Mouse (Mus musculus) embryonic facial prominence, embryonic 15.5 days (tissue): Measurements from ENCODE around the gene Clasp2. TPM values are rescaled to one million over a fixed set of nuclear protein-coding genes. Genes with fewer than 3 reads are reported as not detected.
"Not testable (repeated sequence)": the region's sequence is repeated elsewhere in the genome, so short reads cannot be mapped to it uniquely, and the experiment has no call there.

Experiments used
- ATAC-seq: fragments of 200-750 bp; cut with Nextera tagmentation; 2 replicates; pipeline ENCODE4 v1.8.0; 2017; ENCODE audit warnings: low read depth, moderate TSS enrichment; ENCODE audit not compliant: insufficient number of reproducible peaks, low FRiP score, low TSS enrichment
- H3K27ac ChIP-seq: fragments of 300-500 bp; sonication (generic); replicated peaks from 2 replicates; pipeline ENCODE4 v1.5.1; 2015; ENCODE audit warnings: mild to moderate bottlenecking, inconsistent platforms
- H3K27me3 ChIP-seq: fragments of 300-500 bp; sonication (generic); 2 replicates; pipeline ENCODE4 v1.6.1; 2015; ENCODE audit warnings: inconsistent platforms
- H3K36me3 ChIP-seq: fragments of 300-500 bp; sonication (generic); 2 replicates; pipeline ENCODE4 v1.6.1; 2015; ENCODE audit warnings: mild to moderate bottlenecking, inconsistent platforms
- H3K4me1 ChIP-seq: fragments of 300-500 bp; sonication (generic); 2 replicates; pipeline ENCODE4 v1.6.1; 2015; ENCODE audit warnings: inconsistent platforms
- H3K4me2 ChIP-seq: fragments of 300-500 bp; sonication (generic); replicated peaks from 2 replicates; pipeline ENCODE4 v1.6.1; 2015; ENCODE audit warnings: mild to moderate bottlenecking, inconsistent platforms
- H3K4me3 ChIP-seq: fragments of 300-500 bp; sonication (generic); replicated peaks from 2 replicates; pipeline ENCODE4 v1.5.1; 2015; ENCODE audit warnings: mild to moderate bottlenecking, inconsistent platforms
- H3K9ac ChIP-seq: fragments of 300-500 bp; sonication (generic); 2 replicates; pipeline ENCODE4 v1.6.1; 2015; ENCODE audit warnings: inconsistent platforms
- H3K9me3 ChIP-seq: fragments of 300-500 bp; sonication (generic); replicated peaks from 2 replicates; pipeline ENCODE4 v1.6.1; 2016; ENCODE audit warnings: inconsistent platforms
- WGBS: fragments of 180-500 bp; shearing (Covaris S2); methylation state at CpG from one replicate; pipeline ENCODE4 v1.1.7; 2015; 5-methylcytosine and 5-hydroxymethylcytosine counted together
- polyA plus RNA-seq: library from polyadenylated mRNA; unstranded; fragments of >200 nt; fragmentation: Nextera tagmentation; extraction: Ambion mirVana; gene quantifications from 2 replicates; pipeline ENCODE4 v1.2.1, GENCODE M21; 2015

The Clasp2 gene
- polyA plus RNA-seq, 1 experiment from 2014 or later, result 22.3 TPM

DNA sequence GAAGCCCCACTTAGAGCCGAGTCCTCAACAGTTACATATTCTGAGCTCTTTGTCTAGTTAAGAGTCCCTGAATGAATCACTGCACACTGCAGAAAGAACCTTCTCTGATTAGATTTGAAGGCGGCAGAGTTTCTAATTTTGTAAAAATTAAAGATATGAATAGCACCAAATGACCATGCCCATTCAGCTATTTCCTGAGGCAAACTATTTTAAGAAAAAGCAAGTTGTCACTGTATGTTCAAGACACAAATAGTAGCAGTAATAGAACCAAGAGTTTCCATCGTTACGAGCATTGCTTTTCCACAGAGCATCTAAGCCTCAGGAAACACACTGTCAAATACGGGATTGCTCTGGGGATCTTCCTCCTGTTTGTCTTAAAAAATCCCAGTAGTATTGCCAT lies 126.7 kb downstream of the Clasp2 start:
- H3K36me3 ChIP-seq, result peaks cover 27% of the 10 kb centered on the region
- ATAC-seq, result no peak
- H3K9ac ChIP-seq, result no peak overlapping the region
- no peaks in the 10 kb centered on the region for H3K9me3 ChIP-seq
- no peak overlapping the region for H3K4me2 ChIP-seq
- 83% methylated on average over 5 of the region's 5 CpGs for WGBS
- no peak overlapping the region for H3K4me3 ChIP-seq
- H3K4me1 ChIP-seq, result no peaks in the 10 kb centered on the region
- no peaks in the 10 kb centered on the region for H3K27me3 ChIP-seq
- H3K27ac ChIP-seq, result no peak overlapping the region

DNA sequence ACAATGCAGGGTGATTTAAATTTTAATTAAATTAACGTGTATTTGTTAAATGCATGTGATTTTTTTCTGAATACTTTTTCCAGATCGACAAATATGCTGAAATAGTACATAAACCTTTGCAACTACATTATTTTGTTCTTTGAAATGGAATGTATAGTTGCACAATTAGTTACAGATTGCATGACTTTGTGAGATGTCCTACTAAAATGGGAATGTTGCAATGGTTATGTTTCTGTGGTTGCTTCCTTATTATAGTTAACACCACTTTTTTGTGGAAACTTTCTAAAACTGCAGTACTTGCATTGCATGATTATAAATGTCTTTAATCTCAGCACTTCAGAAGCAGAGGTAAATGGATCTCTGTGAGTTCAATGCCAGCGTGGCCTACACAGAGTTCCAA lies 153.6 kb downstream of the Clasp2 start:
- H3K4me2 ChIP-seq, result no peak overlapping the region
- H3K27ac ChIP-seq, result no peak overlapping the region
- H3K27me3 ChIP-seq, result no peaks in the 10 kb centered on the region
- H3K9ac ChIP-seq, result no peak overlapping the region
- no peaks in the 10 kb centered on the region for H3K4me1 ChIP-seq
- 87% methylated on average over 3 of the region's 3 CpGs for WGBS
- H3K9me3 ChIP-seq, result no peaks in the 10 kb centered on the region
- ATAC-seq, result no peak
- H3K4me3 ChIP-seq, result no peak overlapping the region
- peaks cover 40% of the 10 kb centered on the region for H3K36me3 ChIP-seq

DNA sequence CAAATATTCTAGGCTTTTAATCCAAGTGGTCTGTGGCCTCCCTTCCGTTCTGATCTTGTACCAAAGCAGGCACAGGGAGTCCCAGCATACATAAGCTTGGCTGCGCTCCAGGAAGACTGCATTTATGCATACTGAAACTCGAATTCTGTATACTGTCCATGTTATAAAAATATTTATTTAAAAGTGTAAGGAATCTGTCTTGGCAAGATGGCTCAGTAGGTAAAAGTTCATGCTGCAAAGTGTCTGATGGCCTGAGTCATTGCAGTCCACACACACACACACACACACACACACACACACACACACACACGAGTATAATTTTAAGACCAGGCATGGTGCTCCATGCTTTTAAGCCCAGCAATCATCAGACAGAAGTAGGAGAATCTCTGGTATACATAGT lies 161.9 kb downstream of the Clasp2 start:
- H3K4me1 ChIP-seq, result no peaks in the 10 kb centered on the region
- no peak overlapping the region for H3K27ac ChIP-seq
- H3K4me3 ChIP-seq, result no peak overlapping the region
- H3K27me3 ChIP-seq, result no peaks in the 10 kb centered on the region
- ATAC-seq, result no peak
- H3K4me2 ChIP-seq, result no peak overlapping the region
- H3K36me3 ChIP-seq, result peaks cover 40% of the 10 kb centered on the region
- no peaks in the 10 kb centered on the region for H3K9me3 ChIP-seq
- 65% methylated on average over 4 of the region's 4 CpGs for WGBS
- no peak overlapping the region for H3K9ac ChIP-seq

GRCm38 (mm10) chr9:113904315-113904714 lies 163.0 kb downstream of the Clasp2 start:
- not testable (repeated sequence) for H3K4me3 ChIP-seq, H3K9me3 ChIP-seq, H3K27ac ChIP-seq, ATAC-seq, H3K4me2 ChIP-seq, H3K9ac ChIP-seq, H3K27me3 ChIP-seq, H3K4me1 ChIP-seq
- 96% methylated on average over 6 of the region's 6 CpGs for WGBS
- H3K36me3 ChIP-seq, result peaks cover 42% of the 10 kb centered on the region

- Histone ChIP-seq H3K9me3 (no peaks in the 10 kb centered on the region), H3K4me3 (no peak overlapping the region), H3K4me2 (no peak overlapping the region), H3K4me1 (no peaks in the 10 kb centered on the region), H3K27ac (no peak overlapping the region), H3K36me3 (peaks cover 38% of the 10 kb centered on the region), H3K9ac (no peak overlapping the region), H3K27me3 (no peaks in the 10 kb centered on the region)
- WGBS, result 97% methylated on average over 5 of the region's 5 CpGs
- no peak for ATAC-seq
Observed at GRCm38 (mm10) chr9:113915789-113916188, 174.5 kb downstream of the Clasp2 start.

DNA sequence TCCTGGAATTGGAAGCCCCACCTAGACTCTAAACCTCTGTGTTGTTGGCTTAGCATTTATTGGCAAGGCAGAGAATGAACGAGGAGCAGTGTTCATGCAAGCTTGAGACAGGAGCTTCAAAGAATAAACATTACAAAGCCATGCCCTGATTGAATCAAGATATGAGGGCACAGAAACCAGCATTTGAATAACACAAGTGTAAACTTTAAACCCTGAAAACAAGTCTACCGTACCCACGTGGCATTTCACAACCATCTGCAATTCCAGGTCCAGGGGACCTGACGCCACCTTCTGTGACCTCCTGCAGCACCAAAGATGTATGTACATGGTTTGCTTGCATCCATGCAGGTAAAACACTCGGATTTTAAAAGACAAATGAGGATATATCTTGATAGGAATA lies 181.4 kb downstream of the Clasp2 start:
- no peaks in the 10 kb centered on the region for H3K27me3 ChIP-seq
- no peak overlapping the region for H3K9ac ChIP-seq
- WGBS, result 91% methylated on average over 5 of the region's 5 CpGs
- no peak overlapping the region for H3K27ac ChIP-seq
- H3K4me1 ChIP-seq, result no peaks in the 10 kb centered on the region
- H3K4me2 ChIP-seq, result no peak overlapping the region
- no peak for ATAC-seq
- H3K36me3 ChIP-seq, result peaks cover 29% of the 10 kb centered on the region
- H3K4me3 ChIP-seq, result no peak overlapping the region
- no peaks in the 10 kb centered on the region for H3K9me3 ChIP-seq

DNA sequence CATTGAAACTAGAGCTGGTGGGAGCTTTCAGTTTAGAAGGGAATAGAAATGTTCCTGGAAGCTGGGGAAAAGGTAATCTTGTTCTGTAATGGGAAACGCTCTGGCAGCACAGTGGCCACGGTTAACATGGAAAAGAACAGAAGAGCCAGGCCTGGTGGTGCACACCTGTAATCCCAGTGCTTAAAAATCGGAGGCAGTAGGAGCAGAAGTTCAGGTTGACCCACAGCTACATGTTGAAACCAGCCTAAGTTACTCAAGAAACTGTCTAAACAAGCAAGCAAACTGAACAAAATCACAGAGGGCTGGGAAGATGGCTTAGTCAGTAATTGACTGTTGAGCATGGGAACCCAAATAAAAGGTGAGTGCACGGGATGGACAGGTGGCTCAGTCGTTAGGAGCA lies 183.6 kb downstream of the Clasp2 start:
- WGBS, result 84% methylated on average over 5 of the region's 5 CpGs

DNA sequence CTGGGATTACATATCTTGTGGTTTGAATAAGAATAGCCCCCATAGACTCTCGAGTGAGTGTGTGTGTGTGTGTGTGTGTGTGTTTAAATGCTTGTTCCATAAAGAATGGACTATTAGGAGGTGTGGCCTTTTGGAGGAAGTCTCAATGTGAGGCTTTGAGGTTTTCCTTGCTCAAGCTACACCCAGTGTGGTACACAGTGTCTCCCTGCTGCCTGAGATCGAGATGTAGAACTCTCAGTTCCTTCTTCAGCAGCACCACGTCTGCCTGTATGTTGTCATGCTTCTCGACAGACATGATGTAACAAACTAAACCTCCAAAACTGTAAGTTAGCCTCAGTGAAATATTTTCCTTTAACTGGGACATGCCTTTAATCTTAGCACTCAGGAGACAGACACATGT lies 187.3 kb downstream of the Clasp2 start:
- WGBS, result 78% methylated on average over 4 of the region's 4 CpGs

More for the DNA sequence above, 183.6 kb downstream of the Clasp2 start:
- no peak for ATAC-seq
- no peaks in the 10 kb centered on the region for H3K9me3 ChIP-seq
- no peak overlapping the region for H3K4me3 ChIP-seq
- peaks cover 25% of the 10 kb centered on the region for H3K36me3 ChIP-seq
- H3K9ac ChIP-seq, result no peak overlapping the region
- no peak overlapping the region for H3K4me2 ChIP-seq
- H3K27ac ChIP-seq, result peak overlapping the region; percentile 14; the same call in 1 of the 2 replicates
- H3K4me1 ChIP-seq, result 0 out of 2 replicates have a peak, but pooled peaks cover under 1% of the 10 kb centered on the region
- no peaks in the 10 kb centered on the region for H3K27me3 ChIP-seq

DNA sequence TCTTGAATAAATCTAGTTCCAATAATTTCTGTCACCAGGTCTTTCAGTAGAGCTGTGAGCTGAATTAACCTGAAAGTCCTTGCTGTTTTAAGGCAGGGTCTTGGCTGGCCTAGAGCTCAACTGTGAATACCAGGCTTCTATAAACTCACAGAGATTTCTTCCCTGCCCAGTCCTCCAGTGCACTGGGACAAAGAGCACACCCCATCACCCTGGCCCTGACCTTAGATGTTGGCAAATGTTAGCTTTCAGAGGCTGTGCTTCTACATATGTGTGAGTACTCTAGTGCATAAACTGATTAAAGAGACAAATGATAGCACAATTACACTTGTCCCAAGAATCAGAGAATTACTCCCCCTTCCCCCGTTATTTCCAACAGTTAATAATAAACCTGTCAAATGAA lies 188.4 kb downstream of the Clasp2 start:
- H3K4me3 ChIP-seq, result peak overlapping the region; percentile 97; the same call in 1 of the 2 replicates
- no peaks in the 10 kb centered on the region for H3K9me3 ChIP-seq
- H3K4me1 ChIP-seq, result peaks cover 22% of the 10 kb centered on the region
- no peak overlapping the region for H3K9ac ChIP-seq
- peaks cover 2% of the 10 kb centered on the region; the same call in 1 of the 2 replicates for H3K36me3 ChIP-seq
- no peaks in the 10 kb centered on the region for H3K27me3 ChIP-seq
- H3K4me2 ChIP-seq, result peak overlapping the region; percentile 70
- ATAC-seq, result no peak
- 0 out of 2 replicates have a peak overlapping the region, but pooled peaks have one; percentile 89 for H3K27ac ChIP-seq
- WGBS, result 68% methylated on average over 1 of the region's 1 CpGs

More for the DNA sequence above, 187.3 kb downstream of the Clasp2 start:
- no peak overlapping the region for H3K4me2 ChIP-seq
- no peaks in the 10 kb centered on the region for H3K9me3 ChIP-seq
- H3K36me3 ChIP-seq, result peaks cover 4% of the 10 kb centered on the region; the same call in 1 of the 2 replicates
- no peak for ATAC-seq
- no peak overlapping the region for H3K9ac ChIP-seq
- no peak overlapping the region for H3K27ac ChIP-seq
- H3K4me3 ChIP-seq, result no peak overlapping the region
- peaks cover 20% of the 10 kb centered on the region for H3K4me1 ChIP-seq
- no peaks in the 10 kb centered on the region for H3K27me3 ChIP-seq

GRCm38 (mm10) chr9:113930534-113931374 lies 189.5 kb downstream of the Clasp2 start, which contains the start of gene Ubp1:
Gene Ubp1, plus strand, starts transcription at chr9:113930934.
- H3K9me3 ChIP-seq, result no peaks in the 10 kb centered on the region
- peak within 1 kb of the TSS; percentile 97 for H3K4me3 ChIP-seq
- H3K4me1 ChIP-seq, result peaks cover 23% of the 10 kb centered on the region
- H3K27me3 ChIP-seq, result no peaks in the 10 kb centered on the region
- peak within 1 kb of the TSS; percentile 89 for H3K27ac ChIP-seq
- peak within 1 kb of the TSS; percentile 89 for H3K9ac ChIP-seq
- ATAC-seq, result peak; percentile 98
- WGBS, result under 1% methylated on average over 62 of the region's 86 CpGs
- H3K36me3 ChIP-seq, result no peaks in the 10 kb centered on the region
- H3K4me2 ChIP-seq, result peak within 1 kb of the TSS; percentile 71

DNA sequence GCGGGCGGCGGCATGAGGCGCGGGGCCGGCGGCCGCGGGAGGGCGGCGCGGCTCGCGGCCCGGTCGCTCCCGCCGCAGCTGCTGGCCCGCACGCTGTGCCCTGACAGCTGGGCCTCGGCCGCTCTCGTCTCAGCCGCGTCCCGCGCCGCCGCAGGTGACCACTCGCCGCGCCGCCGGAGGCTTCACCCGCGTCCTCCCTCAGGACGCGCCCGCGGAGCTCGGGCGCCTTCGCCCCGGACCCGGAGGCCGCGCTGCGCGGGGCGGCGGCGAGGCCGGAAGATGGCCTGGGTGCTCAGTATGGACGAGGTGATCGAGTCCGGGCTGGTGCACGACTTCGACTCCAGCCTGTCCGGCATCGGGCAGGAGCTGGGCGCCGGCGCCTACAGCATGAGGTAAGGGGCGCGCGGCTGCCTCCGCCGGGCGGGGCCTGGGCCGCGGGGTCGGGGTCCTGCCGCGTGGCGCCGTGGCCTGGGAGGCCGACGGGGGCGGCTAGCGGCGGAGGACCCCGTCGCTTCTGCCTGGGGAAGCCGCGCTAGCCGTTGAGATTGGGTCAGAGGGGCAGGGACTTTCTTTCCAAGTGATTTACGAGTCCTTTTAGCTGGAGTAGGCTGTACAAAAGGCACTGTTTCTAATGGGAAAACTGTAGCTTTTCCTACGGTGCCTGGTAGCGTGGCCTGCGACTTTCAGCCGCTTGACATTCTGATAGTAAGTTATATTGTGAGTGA lies 190.3 kb downstream of the Clasp2 start:
- H3K36me3 ChIP-seq, result no peaks in the 10 kb centered on the region
- H3K9me3 ChIP-seq, result no peaks in the 10 kb centered on the region
- H3K4me1 ChIP-seq, result peaks cover 29% of the 10 kb centered on the region
- peak overlapping the region; percentile 89 for H3K9ac ChIP-seq
- WGBS, result under 1% methylated on average over 64 of the region's 91 CpGs
- H3K27me3 ChIP-seq, result no peaks in the 10 kb centered on the region
- peak overlapping the region; percentile 89 for H3K27ac ChIP-seq
- no peak for ATAC-seq
- H3K4me3 ChIP-seq, result peak overlapping the region; percentile 97
- H3K4me2 ChIP-seq, result peak overlapping the region; percentile 71
